ENCODE assay signal across 8 mouse cellular contexts in genomic region chr3:32398623-32399022, GRCm38 (mm10). TPM values are rescaled to one million over a fixed set of nuclear protein-coding genes. Genes with fewer than 3 reads are reported as not detected.
A peak's percentile ranks its signal among the peaks of the same experiment; 100 is the strongest.
DNase-seq lines count a peak whose midpoint lies in the region; ATAC-seq and TF ChIP-seq lines count a peak whose summit lies in the region.

No protein-coding gene starts in this region.

- peaks cover 38% of the 10 kb centered on the region for H3K4me1 ChIP-seq in erythroblast, embryonic 14.5 days (ENCODE audit: control insufficient read depth)
- H3K4me1 ChIP-seq in lung, postnatal 0 days (ENCODE audit: insufficient read depth, low read depth, low read length) = peaks cover 25% of the 10 kb centered on the region; the same call in 1 of the 2 replicates
- peaks cover 35% of the 10 kb centered on the region for H3K4me1 ChIP-seq in limb, embryonic 15.5 days
- H3K4me1 ChIP-seq in stomach, embryonic 15.5 days = peaks cover 29% of the 10 kb centered on the region; the same call in 1 of the 2 replicates

- H3K9ac ChIP-seq in lung, postnatal 0 days (replicated peaks; ENCODE audit: low read depth) = no peak overlapping the region
- H3K9ac ChIP-seq in limb, embryonic 15.5 days = no peak overlapping the region
- H3K9ac ChIP-seq in stomach, embryonic 15.5 days = no peak overlapping the region

- no peak for ATAC-seq in erythroblast, adult 5-6 weeks (replicated peaks; ENCODE audit: low FRiP score, poor library complexity, severe bottlenecking)
- ATAC-seq in lung, postnatal 0 days = no peak
- ATAC-seq in limb, embryonic 15.5 days (ENCODE audit: insufficient number of reproducible peaks, low FRiP score, low TSS enrichment, low read depth) = no peak
- no peak for ATAC-seq in stomach, embryonic 15.5 days (ENCODE audit: insufficient read depth, low FRiP score, low read depth)
- no peak for ATAC-seq in activated CD4-positive, CD25-positive, alpha-beta regulatory T cell, adult 4 months

- WGBS in lung, postnatal 0 days = 21% methylated on average over 4 of the region's 4 CpGs
- 17% methylated on average over 4 of the region's 4 CpGs for WGBS in limb, embryonic 15.5 days
- 16% methylated on average over 4 of the region's 4 CpGs for WGBS in stomach, embryonic 15.5 days

- peaks cover 3% of the 10 kb centered on the region for H3K36me3 ChIP-seq in erythroblast, embryonic 14.5 days (ENCODE audit: control insufficient read depth)
- H3K36me3 ChIP-seq in lung, postnatal 0 days (ENCODE audit: insufficient read depth, low read length) = no peaks in the 10 kb centered on the region
- H3K36me3 ChIP-seq in limb, embryonic 15.5 days = no peaks in the 10 kb centered on the region
- H3K36me3 ChIP-seq in stomach, embryonic 15.5 days = no peaks in the 10 kb centered on the region

- TF ChIP-seq EP300 in lung, postnatal 0 days (IDR thresholded peaks at IDR 0.05) = no peak

- no peak for TF ChIP-seq CTCF in lung, postnatal 0 days (IDR thresholded peaks at IDR 0.05)

- H3K4me3 ChIP-seq in erythroblast, embryonic 14.5 days (replicated peaks) = peak overlapping the region; percentile 94
- peak overlapping the region; percentile 17; the same call in 1 of the 2 replicates for H3K4me3 ChIP-seq in lung, postnatal 0 days (ENCODE audit: low read depth, low read length)
- peak overlapping the region; percentile 70 for H3K4me3 ChIP-seq in limb, embryonic 15.5 days
- H3K4me3 ChIP-seq in stomach, embryonic 15.5 days (replicated peaks) = no peak overlapping the region; the same call in 1 of the 2 replicates

- no peak for DNase-seq in lung, postnatal 0 days (ENCODE audit: low spot score)
- no peak for DNase-seq in lung, postnatal 36 days
- no peak for DNase-seq in left cerebral cortex, postnatal 36 days (ENCODE audit: low spot score in 2 of 2)

- H3K27me3 ChIP-seq in erythroblast, embryonic 14.5 days (ENCODE audit: control insufficient read depth) = no peaks in the 10 kb centered on the region
- no peaks in the 10 kb centered on the region for H3K27me3 ChIP-seq in lung, postnatal 0 days (replicated peaks; ENCODE audit: insufficient read depth, low read length)
- H3K27me3 ChIP-seq in limb, embryonic 15.5 days = no peaks in the 10 kb centered on the region
- no peaks in the 10 kb centered on the region for H3K27me3 ChIP-seq in stomach, embryonic 15.5 days (replicated peaks)

- no peak overlapping the region for H3K27ac ChIP-seq in lung, postnatal 0 days (ENCODE audit: low read length)
- no peak overlapping the region for H3K27ac ChIP-seq in limb, embryonic 15.5 days
- H3K27ac ChIP-seq in stomach, embryonic 15.5 days = no peak overlapping the region

- H3K4me2 ChIP-seq in lung, postnatal 0 days (replicated peaks; ENCODE audit: low read depth, low read length) = peak overlapping the region; percentile 73
- peak overlapping the region; percentile 45; the same call in 1 of the 2 replicates for H3K4me2 ChIP-seq in limb, embryonic 15.5 days
- H3K4me2 ChIP-seq in stomach, embryonic 15.5 days = peak overlapping the region; percentile 39

- intact Hi-C loops in left cerebral cortex, postnatal 36 days (cut with DNase I) = no loop called here

- no peaks in the 10 kb centered on the region for H3K9me3 ChIP-seq in erythroblast, embryonic 14.5 days (ENCODE audit: control insufficient read depth, low read length)
- no peaks in the 10 kb centered on the region for H3K9me3 ChIP-seq in lung, postnatal 0 days (ENCODE audit: low read length)
- H3K9me3 ChIP-seq in limb, embryonic 15.5 days = no peaks in the 10 kb centered on the region
- no peaks in the 10 kb centered on the region for H3K9me3 ChIP-seq in stomach, embryonic 15.5 days

RNA-seq across cellular contexts. Expression of gene Pik3ca, which starts 1.2 kb away (rescaled TPM):
- polyA plus RNA-seq in erythroblast, embryonic 14.5 days (2012) = 0.11 and 0.21 TPM in 2 replicates
- total RNA-seq in erythroblast, adult 5-6 weeks (2015; ENCODE audit: low replicate concordance) = 13.4 and 18.1 TPM in 2 replicates
- 19.8 and 34.8 TPM in 2 replicates for total RNA-seq in erythroblast, adult 5-6 weeks (2017; ENCODE audit: low replicate concordance)
- polyA plus RNA-seq in lung, postnatal 0 days (2015; fragmentation: Nextera tagmentation; extraction: Ambion mirVana) = 13.4 and 16.0 TPM in 2 replicates
- 7.3 and 11.1 TPM in 2 replicates for polyA plus RNA-seq in limb, embryonic 15.5 days (2015; fragmentation: Nextera tagmentation; extraction: Ambion mirVana)
- polyA plus RNA-seq in stomach, embryonic 15.5 days (2015; fragmentation: Nextera tagmentation; extraction: Ambion mirVana) = 8.7 and 10.7 TPM in 2 replicates
- 10 to 100 TPM; 60.9 to 61.6 TPM for total RNA-seq in left cerebral cortex, postnatal 36 days (2021)
- polyA plus RNA-seq in activated CD4-positive, CD25-positive, alpha-beta regulatory T cell, adult 4 months (2017; shearing (Covaris generic)) = 10 to 100 TPM; 16.0 to 19.0 TPM

RNA-seq across cellular contexts. Expression of gene Zmat3, which starts 32.8 kb away (rescaled TPM):
- polyA plus RNA-seq in erythroblast, embryonic 14.5 days (2012) = 0.01 and 0.02 TPM in 2 replicates
- 0.42 and 1.2 TPM in 2 replicates for total RNA-seq in erythroblast, adult 5-6 weeks (2015; ENCODE audit: low replicate concordance)
- total RNA-seq in erythroblast, adult 5-6 weeks (2017; ENCODE audit: low replicate concordance) = 0.14 and 0.26 TPM in 2 replicates
- 1.9 and 2.1 TPM in 2 replicates for polyA plus RNA-seq in lung, postnatal 0 days (2015; fragmentation: Nextera tagmentation; extraction: Ambion mirVana)
- polyA plus RNA-seq in limb, embryonic 15.5 days (2015; fragmentation: Nextera tagmentation; extraction: Ambion mirVana) = 4.9 and 6.0 TPM in 2 replicates
- polyA plus RNA-seq in stomach, embryonic 15.5 days (2015; fragmentation: Nextera tagmentation; extraction: Ambion mirVana) = 5.8 and 6.1 TPM in 2 replicates
- 10 to 100 TPM; 84.1 to 91.3 TPM for total RNA-seq in left cerebral cortex, postnatal 36 days (2021)
- polyA plus RNA-seq in activated CD4-positive, CD25-positive, alpha-beta regulatory T cell, adult 4 months (2017; shearing (Covaris generic)) = 1 to 10 TPM; 5.6 to 7.7 TPM
